Mouse (Mus musculus) cerebral cortex, adult 2 months (tissue): ENCODE data around the gene Gda.

Experiments used
- WGBS: fragments of 180-500 bp; shearing (Covaris S2); methylation state at CpG from one replicate; pipeline ENCODE4 v1.1.7; 2018; 5-methylcytosine and 5-hydroxymethylcytosine counted together

Gene Gda

DNA sequence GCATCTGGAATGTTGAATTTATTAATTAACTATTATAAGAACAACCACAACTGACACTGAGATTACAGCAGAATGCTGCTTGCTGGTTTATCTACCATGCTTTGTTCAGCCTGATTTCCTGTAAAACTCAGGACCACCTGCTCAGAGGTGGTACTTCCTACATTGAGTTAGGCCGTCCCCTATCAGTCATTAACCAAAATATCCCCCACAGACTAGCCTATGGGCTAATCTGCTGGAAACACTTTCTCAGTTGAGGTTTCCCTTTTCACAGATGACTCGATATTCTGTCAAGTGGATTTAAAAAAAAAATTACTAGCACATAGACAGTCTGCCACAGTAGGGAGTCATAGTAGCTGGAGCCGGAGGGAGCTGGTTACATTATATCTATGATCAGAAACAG lies 31.5 kb downstream of the Gda start:
- 58% methylated on average over 3 of the region's 3 CpGs for WGBS

GRCm38 (mm10) chr19:21440841-21441240 lies 32.4 kb downstream of the Gda start:
- WGBS: 81% methylated on average over 6 of the region's 6 CpGs

DNA sequence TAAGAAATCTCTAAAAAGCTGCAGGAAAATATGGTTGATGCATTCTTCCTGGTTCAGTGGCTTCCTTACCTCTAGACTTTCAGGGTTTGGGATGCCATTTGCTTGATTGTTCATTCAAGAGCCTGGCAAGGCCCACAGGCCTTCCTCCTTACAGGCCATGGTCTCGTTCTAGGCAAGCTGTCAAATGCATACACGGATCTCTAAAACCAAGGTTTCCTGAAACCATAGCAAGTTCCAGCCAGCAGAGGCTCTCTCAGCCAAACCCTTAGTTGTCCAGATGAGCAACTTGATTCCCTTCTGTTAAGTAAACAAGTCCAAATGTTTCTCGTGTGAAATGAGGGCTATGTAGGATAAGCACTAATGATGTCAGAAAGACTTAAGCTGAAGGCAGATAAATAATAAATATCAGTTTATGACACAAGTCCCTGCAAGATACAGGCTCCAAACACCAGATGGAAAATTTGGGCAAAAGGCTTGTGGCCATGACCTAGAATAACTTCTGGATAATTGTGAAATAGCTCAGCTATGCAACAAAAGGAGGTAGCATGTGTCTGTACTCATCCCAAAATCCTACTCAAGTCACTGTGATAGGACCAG lies 34.0 kb downstream of the Gda start:
- 44% methylated on average over 3 of the region's 3 CpGs for WGBS

DNA sequence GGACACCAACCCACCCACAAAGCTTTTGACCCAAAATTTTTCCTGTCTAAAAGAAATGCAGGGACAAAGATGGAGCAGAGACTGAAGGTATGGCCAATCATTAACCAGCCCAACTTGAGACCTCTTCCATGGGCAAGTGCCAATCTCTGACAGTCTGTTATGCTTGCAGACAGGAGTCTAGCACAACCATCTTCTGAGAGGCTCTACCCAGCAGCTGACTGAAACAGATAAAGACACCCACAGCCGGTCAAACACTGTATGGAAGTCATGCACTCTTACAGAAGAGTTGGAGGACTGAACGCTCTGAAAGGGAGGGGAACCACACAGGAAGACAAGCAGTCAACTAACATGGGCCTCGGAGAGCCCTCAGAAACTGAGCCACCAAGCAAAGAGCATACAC lies 36.7 kb downstream of the Gda start:
- 87% methylated on average over 3 of the region's 3 CpGs for WGBS

DNA sequence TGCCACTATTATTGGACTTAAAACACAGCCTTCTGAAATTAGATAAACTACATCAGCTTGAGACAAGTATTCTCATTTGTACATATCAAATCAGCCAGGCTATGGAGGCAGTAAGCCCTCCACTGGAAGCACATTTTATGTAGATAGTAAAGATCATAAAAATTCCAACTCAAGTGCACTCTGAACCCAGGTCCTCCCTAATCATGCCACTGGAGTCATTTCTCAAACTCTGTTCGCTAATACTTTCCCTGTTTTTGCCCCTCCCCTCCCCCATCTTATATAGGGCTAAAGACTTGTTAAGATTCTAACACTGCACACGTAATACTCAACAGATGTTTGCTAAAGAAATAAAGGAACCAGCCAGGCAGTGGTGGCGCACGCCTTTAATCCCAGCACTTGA lies 39.9 kb downstream of the Gda start:
- WGBS: 90% methylated on average over 4 of the region's 4 CpGs

DNA sequence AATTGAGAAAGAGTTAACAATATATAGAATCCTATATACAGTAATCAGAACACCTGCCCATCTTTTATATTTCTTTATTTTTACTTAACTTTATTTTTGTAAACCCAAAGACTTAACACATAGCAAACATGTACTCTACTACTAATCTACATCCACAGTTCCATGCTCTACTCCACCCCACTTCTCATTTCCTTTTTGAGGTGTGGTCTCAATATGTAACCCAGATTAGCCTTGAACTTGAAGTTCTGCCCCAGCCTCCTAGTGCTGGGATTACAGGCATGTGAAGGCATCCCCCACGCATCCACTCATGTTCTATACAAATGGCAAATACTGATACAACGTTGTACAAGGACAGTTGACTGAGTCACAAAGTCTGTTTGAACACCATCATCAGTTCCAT lies 40.4 kb downstream of the Gda start:
- WGBS: 91% methylated on average over 2 of the region's 2 CpGs

DNA sequence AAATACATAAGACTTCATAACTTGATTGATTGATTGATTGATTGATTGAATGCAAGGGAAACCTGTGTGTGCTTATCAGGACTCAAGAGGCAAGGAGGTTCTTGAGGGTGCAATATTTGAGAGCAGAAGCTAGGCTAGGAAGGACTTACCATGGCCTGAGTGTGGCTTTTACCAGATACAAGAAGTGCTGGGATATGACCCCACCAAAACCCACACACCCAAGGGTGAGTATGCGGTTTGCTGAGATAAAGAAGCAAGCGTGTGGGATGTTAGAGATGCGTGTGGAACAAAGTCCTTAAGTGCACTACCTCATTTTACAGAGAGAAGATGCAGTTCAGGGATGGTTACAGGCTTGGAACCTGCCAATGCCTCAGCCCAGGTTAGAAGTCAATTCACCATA lies 41.0 kb downstream of the Gda start:
- 83% methylated on average over 3 of the region's 3 CpGs for WGBS

DNA sequence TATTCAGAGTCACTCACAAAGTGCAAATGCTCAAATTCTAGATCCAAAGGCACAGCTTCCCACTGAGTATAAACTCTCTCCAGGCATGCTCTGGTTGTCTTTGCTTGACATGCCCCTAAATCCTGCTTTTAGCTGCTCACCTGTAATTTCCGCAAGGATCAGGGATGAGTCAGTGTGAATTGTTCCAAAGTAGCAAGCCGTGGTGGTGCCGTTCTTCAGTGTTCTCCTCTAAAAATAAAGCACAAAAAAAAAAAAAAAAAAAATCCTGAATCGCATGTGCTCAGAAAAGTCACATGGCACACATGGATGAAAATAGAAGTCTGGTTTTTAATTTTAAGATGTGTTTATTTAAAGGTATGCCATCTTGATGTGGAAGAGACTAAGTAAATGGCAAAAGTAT lies 47.9 kb downstream of the Gda start:
- 43% methylated on average over 4 of the region's 4 CpGs for WGBS

- 80% methylated on average over 7 of the region's 7 CpGs for WGBS
These were observed 49.5 kb downstream of the Gda start for GRCm38 (mm10) chr19:21423731-21424130.

DNA sequence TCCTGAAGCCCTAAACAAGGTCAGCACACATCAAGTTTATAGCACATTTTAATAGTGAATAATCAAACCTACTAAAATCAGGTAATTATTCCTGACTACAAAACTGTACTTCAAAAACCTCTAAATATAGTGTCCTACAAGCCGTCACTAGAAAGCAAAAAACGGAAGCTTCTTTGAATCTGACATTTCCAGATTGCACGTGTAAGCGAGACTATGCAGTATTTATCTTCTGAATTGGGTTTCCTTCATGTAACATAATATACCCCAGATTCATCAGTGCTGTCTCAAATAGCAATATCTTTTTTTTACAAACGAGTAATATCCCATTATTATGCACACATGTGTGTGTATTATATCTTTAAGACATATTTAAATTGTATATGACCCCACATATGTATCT lies 54.8 kb downstream of the Gda start:
- 62% methylated on average over 5 of the region's 5 CpGs for WGBS

DNA sequence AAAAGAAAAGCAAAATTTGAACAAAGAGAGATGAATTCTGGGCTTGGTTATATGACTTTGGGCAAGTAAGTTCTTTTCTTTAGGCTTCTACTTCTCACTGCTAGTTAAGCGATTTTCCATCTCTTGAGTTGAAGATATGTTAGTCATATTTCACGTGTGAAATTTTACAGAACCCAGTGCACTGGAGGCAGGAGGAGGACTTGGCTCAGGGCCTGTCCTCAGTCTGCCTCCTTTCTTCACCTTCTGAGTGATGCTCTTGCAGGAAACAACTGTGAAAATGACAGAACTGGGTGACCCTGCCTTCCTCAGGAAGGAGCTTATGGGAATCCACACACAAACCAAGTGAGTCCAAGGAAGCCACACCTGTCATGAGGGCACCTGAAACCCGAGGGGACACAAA lies 57.9 kb downstream of the Gda start:
- WGBS: 56% methylated on average over 3 of the region's 3 CpGs

GRCm38 (mm10) chr19:21409178-21409577 lies 64.1 kb downstream of the Gda start:
- WGBS: 92% methylated on average over 4 of the region's 4 CpGs

GRCm38 (mm10) chr19:21407363-21407762 lies 65.9 kb downstream of the Gda start:
- 85% methylated on average over 1 of the region's 1 CpGs for WGBS

DNA sequence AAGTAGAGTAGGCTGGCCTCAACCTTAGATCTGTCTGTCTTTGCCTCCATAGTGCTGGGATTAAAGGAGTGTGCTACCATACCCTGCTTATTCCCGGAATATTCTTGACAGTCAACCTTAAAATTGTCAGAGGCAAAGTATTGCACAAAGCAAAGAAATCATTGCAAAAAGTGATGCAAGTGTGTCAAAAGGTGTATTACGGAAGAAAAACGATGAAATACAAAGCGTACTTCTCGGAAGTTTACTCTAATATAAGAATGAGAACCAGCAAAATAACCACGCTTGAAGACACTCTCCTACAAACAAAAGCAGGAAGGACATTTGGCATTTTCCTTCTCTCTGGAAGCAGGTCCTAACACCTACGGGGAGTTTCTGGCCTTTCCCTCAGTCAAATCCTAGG lies 76.9 kb downstream of the Gda start:
- 91% methylated on average over 7 of the region's 7 CpGs for WGBS

DNA sequence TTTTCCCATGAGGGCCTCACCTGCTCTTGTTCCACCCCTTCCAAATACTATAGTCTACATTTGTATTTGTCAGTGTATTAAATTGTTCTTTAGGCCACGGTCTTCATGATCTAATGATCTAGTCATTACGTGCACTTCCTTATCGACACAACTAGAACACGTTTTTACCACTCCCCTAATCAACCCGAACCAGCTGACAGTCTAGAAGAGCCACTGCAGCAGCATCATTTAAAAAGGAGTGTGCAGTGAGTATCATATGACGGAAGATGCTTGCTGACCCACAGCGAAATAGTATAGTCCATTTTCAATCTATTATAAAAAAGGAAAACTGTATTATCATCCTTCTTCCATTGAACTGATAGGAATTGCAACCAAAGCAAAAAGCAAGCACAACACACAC lies 82.3 kb downstream of the Gda start:
- WGBS: 96% methylated on average over 7 of the region's 7 CpGs

DNA sequence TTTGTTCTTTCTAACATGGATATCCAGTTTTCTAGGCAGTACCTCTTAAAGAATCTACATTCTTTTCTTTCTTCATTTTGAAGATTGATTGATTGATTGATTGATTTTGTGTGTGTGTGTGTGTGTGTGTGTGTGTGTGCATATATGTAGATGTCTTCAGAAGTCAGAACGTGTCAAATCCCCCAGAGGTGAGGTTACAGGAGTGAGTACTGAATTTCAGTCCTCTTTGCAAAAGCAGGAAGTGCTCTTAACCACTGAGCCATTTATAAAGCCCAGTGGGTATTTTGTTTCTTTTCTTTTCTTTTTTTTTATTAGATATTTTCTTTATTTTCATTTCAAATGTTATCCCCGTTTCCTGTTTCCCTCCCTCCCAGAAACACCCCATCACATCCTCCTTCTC lies 86.4 kb downstream of the Gda start:
- 80% methylated on average over 2 of the region's 2 CpGs for WGBS

- 83% methylated on average over 3 of the region's 3 CpGs for WGBS
These were observed 89.0 kb downstream of the Gda start for GRCm38 (mm10) chr19:21384231-21384630.

DNA sequence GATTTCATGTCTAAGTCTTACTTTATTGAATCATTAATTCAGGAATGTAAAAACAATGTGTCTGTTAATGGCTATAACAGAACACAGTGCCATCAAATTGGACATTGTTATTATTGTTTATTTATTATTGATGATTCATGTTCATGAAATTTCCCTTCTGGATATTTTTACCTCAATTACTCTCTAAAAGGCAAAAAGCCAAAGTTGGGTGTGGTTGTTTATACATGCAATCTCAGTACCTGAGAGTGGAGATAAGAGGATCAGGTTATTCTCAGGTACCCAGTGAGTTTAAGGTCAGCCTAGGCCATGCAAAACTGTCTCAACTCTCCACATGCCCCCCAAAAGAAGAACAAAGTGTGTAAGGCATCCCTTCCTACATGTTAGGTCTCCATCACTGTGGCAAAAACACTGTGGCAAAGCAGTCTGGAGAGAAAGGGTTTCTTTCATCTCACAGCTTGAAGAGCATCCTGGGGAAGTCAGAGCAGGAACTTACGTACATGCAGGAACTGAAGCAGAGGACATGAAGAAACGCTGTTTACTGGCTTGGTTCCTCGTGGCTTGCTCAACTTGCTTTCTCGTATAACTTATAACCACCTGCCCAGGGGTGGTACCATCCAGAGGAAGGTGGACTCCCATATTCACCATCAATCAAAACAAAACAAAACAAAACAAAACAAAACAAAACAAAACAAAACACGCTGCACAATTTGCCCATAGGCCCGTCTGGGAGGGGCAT lies 89.6 kb downstream of the Gda start:
- 81% methylated on average over 6 of the region's 6 CpGs for WGBS

DNA sequence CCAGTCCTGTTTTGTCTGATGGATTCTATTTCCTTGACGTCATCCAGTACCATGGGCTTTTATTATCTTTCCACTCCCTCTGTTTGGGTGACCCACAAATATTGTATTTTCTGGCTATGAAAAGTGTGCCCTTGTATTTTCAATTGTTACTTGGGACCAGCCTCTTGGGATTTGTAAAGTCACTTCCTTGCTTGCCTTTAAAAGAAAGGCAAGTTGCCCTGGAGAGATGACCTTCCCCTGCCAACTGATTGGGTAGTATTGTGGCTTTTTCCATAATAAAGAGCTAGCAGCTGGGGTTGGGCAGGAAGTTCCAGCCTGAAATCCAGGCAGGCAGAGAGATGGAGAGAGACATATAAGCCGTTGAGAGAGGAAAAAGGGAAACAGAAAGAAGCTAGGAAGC lies 91.5 kb downstream of the Gda start:
- WGBS: 73% methylated on average over 2 of the region's 2 CpGs

DNA sequence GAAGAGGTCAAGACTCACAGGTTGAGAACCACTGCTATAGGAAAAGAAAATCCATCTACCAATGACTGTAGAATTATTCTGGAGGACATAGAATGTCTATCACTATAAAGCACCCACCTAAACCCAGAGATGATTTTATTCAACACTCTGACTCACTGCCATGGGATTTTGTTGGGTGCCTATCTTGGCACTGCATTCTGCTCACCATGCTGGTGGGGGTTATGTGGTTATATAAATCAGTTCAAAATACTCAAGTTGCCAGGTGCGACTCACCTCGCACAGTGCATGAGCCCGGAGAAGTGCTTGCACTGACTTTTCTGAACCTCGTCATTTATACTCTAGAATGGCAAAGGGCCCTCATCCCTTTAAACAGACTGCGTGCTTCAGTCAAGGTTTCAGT lies 94.0 kb downstream of the Gda start:
- WGBS: 68% methylated on average over 5 of the region's 5 CpGs

DNA sequence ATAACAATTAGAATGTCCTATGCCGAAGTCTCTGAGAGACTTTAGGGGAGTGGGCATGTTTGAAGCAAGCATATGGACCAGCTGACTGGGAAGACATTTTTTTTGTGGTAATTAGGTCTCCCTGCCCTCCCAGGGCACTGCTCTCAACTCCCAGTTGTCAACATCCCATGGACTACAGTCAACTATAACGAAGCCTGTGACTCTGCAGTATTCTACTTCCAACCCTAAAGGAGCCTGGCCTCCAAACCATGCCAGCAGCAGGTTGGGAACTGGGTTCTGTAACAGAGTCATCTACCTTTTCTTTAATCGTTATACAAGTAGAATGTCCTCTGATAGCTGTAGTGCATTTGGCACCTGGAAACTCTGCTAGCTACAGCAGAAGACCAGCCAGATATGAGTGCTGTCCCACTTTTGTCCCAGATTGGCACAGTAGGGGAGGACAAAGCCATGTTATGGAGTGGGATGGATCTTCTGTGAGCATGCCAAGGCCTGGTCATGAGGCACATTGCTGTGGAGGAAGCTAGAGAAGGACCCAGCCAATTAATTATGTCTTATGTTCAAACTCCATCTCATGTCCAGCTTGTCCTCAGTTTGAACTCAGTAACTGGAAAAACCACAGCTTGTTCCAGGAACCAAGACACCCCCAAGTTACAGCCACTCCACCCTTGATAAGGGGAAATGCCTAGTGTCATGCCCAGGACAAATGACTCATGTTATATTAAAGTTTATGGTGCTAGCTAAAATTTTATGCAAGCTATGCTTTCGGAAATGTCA lies 96.6 kb downstream of the Gda start:
- 88% methylated on average over 4 of the region's 4 CpGs for WGBS

DNA sequence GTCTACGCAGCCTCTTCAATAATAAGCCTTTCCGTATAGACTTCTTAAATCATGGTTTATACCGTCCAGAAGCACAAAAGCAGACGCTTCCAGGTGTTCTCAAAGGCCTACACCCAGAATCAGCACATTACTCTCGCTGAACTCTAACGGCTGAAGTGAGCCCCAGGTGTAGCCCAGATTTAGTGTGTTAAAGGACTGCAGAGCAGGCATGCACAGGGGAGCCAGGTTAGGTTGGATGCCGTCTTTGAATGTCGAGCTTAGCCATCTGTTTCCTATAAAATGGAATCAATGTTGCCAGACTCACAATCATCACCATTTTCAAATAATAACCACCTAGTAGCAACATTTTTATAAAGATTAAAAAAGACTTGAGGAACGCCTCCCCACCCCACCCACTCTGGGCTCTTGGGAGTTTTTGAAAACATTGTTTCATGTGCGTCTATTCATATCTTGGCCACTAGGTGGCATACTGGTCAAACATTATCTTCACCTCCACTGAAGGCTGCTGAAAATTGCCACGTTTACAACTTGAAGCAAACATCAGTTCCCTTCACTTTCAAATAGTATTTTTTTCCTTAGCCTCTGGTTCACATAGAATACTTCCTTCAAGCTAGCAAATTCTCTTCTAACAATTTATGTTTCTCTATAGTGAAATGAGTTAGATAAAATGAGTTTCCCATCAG lies 100.0 kb downstream of the Gda start:
- WGBS: 38% methylated on average over 11 of the region's 11 CpGs
